ENCODE assay signal across 11 mouse cellular contexts in genomic region chr16:33939133-33939531, GRCm38 (mm10). TPM values are rescaled to one million over a fixed set of nuclear protein-coding genes. Genes with fewer than 3 reads are reported as not detected.
A peak's percentile ranks its signal among the peaks of the same experiment; 100 is the strongest.
DNase-seq lines count a peak whose midpoint lies in the region; ATAC-seq and TF ChIP-seq lines count a peak whose summit lies in the region.
"Had no signal": no experiment of that assay in that cellular context is flagged by ENCODE, and none has a peak within 500 bp of the region (broad histone marks: within the 10 kb centered on the region; RNA-seq: fewer than 3 reads in every experiment).

No protein-coding gene starts in this region.

- DNase-seq in heart, adult 11 months, result peak; percentile 89
- DNase-seq in heart, adult 9 months (ENCODE audit: low spot score in 2 of 2), result no peak
- DNase-seq in layer of hippocampus, adult 2 months (ENCODE audit: low spot score in 2 of 2), result no peak
- DNase-seq in layer of hippocampus, postnatal 25 days (ENCODE audit: extremely low spot score in 1 of 2, low spot score in 1 of 2), result no peak
- DNase-seq in embryo, embryonic 10.5 days (ENCODE audit: low spot score), result no peak
- DNase-seq in layer of hippocampus, postnatal 36 days, result no peak
- DNase-seq: liver, postnatal 0 days had no signal

- peaks cover 10% of the 10 kb centered on the region for H3K36me3 ChIP-seq in embryonic facial prominence, embryonic 13.5 days
- peaks cover 22% of the 10 kb centered on the region; the same call in 1 of the 2 replicates for H3K36me3 ChIP-seq in limb, embryonic 12.5 days
- H3K36me3 ChIP-seq: G1E had no signal

- no peak overlapping the region for H3K9ac ChIP-seq in embryonic facial prominence, embryonic 13.5 days
- H3K9ac ChIP-seq in limb, embryonic 12.5 days (replicated peaks), result no peak overlapping the region
- H3K9ac ChIP-seq: liver, postnatal 0 days had no signal

- WGBS in embryonic facial prominence, embryonic 13.5 days, result 70% methylated on average over 2 of the region's 2 CpGs
- WGBS in limb, embryonic 12.5 days, result 80% methylated on average over 2 of the region's 2 CpGs

- no peak for ATAC-seq in embryonic facial prominence, embryonic 13.5 days (ENCODE audit: insufficient number of reproducible peaks, insufficient read depth, low FRiP score, low TSS enrichment, low read depth)
- no peak for ATAC-seq in limb, embryonic 12.5 days (ENCODE audit: insufficient number of reproducible peaks, insufficient read depth, low FRiP score, low TSS enrichment, low read depth)
- ATAC-seq: inflammation-experienced regulatory T-cells, adult 6 months; liver, postnatal 0 days had no signal

- H3K27ac ChIP-seq in layer of hippocampus, adult 2 months, result 0 out of 2 replicates have a peak overlapping the region, but pooled peaks have one; percentile 67
- peak overlapping the region; percentile 28 for H3K27ac ChIP-seq in embryonic facial prominence, embryonic 13.5 days
- H3K27ac ChIP-seq in limb, embryonic 12.5 days, result peak overlapping the region; percentile 60; the same call in 1 of the 2 replicates

- no peaks in the 10 kb centered on the region for H3K9me3 ChIP-seq in embryonic facial prominence, embryonic 13.5 days
- H3K9me3 ChIP-seq in limb, embryonic 12.5 days, result no peaks in the 10 kb centered on the region
- H3K9me3 ChIP-seq: G1E had no signal

- no peak for TF ChIP-seq CTCF in layer of hippocampus, adult 2 months (conservative IDR thresholded peaks at IDR 0.05)

- H3K4me3 ChIP-seq in layer of hippocampus, adult 2 months, result no peak overlapping the region
- H3K4me3 ChIP-seq in embryonic facial prominence, embryonic 13.5 days, result no peak overlapping the region
- no peak overlapping the region for H3K4me3 ChIP-seq in limb, embryonic 12.5 days (replicated peaks)

- H3K4me2 ChIP-seq in embryonic facial prominence, embryonic 13.5 days, result no peak overlapping the region
- H3K4me2 ChIP-seq in limb, embryonic 12.5 days, result no peak overlapping the region

- no peaks in the 10 kb centered on the region for H3K27me3 ChIP-seq in embryonic facial prominence, embryonic 13.5 days
- H3K27me3 ChIP-seq in limb, embryonic 12.5 days, result no peaks in the 10 kb centered on the region

- peaks cover 89% of the 10 kb centered on the region for H3K4me1 ChIP-seq in embryonic facial prominence, embryonic 13.5 days
- peaks cover 65% of the 10 kb centered on the region for H3K4me1 ChIP-seq in limb, embryonic 12.5 days (replicated peaks)

RNA-seq across cellular contexts. Expression of gene Umps, which starts 27.7 kb away (rescaled TPM):
- total RNA-seq in layer of hippocampus, adult 2 months (2021), result 10 to 100 TPM; 17.1 to 17.2 TPM
- total RNA-seq in layer of hippocampus, postnatal 25 days (2021), result 10 to 100 TPM; 14.3 to 16.9 TPM
- 57.4 and 62.5 TPM in 2 replicates for polyA plus RNA-seq in embryonic facial prominence, embryonic 13.5 days (2015; fragmentation: Nextera tagmentation; extraction: Ambion mirVana)
- 67.9 and 69.2 TPM in 2 replicates for polyA plus RNA-seq in limb, embryonic 12.5 days (2016; fragmentation: Nextera tagmentation; extraction: Ambion mirVana)
- total RNA-seq in layer of hippocampus, postnatal 36 days (2021), result 10 to 100 TPM; 17.4 to 19.2 TPM
